Mouse (Mus musculus): ENCODE measurements around the gene Sv2c.
"Not testable (repeated sequence)": the region's sequence is repeated elsewhere in the genome, so short reads cannot be mapped to it uniquely, and the experiment has no call there.

Gene Sv2c

GRCm38 (mm10) chr13:96132401-96132816, at the start of gene Sv2c:
TSS of gene Sv2c (minus strand) at chr13:96132577.
- peak; percentile 35 for DNase-seq (ENCODE audit: low spot score)

DNA sequence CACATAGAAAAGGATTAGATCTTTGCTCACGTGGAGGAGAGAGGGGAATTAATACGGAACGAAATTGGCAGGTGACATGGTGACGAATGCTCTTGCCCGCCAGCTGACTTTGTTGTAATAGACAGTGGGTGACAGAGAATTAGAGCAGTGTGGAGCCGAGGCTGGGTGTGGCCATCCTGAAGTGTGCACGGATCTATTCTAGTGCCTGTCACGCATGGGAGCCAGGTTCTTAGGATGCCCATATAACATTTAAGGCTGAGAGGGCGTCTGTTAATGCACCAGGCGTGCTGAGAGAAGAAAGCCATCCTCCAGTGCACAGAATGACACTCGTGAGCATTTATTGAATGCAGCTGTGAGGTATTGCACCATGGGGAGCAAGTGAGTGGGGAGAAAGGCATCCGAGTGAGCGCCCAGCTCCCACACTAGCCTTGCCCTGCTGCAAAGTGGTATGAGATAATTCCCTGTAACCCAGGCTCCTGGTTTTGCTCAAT, 48.3 kb upstream of the Sv2c start:
- DNase-seq (ENCODE audit: low spot score): no peak

- DNase-seq (ENCODE audit: low spot score): peak; percentile 78
Measured at GRCm38 (mm10) chr13:96175591-96176212, 43.3 kb upstream of the Sv2c start.

- DNase-seq (ENCODE audit: low spot score): no peak
Measured at GRCm38 (mm10) chr13:96173686-96174085, 41.3 kb upstream of the Sv2c start.

DNA sequence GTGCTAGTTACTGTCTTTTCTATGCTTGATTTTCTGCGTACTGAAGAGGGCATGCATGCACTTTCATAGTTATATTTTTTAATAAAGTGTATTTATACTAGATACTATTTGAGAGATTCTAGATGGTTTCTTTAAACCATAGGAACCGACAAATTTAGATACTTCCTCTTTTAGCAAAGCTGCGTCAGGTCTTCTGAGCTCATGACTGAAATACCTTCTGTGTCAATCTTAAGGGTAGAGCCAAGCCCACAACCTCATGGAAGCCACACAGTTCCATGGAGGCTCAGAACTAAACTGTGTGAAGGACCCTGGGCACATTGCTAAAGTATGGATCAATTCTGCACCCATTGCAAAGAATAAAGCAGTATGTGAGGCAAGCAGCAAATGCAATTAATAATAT, 39.9 kb upstream of the Sv2c start:
- DNase-seq (ENCODE audit: low spot score): no peak

DNA sequence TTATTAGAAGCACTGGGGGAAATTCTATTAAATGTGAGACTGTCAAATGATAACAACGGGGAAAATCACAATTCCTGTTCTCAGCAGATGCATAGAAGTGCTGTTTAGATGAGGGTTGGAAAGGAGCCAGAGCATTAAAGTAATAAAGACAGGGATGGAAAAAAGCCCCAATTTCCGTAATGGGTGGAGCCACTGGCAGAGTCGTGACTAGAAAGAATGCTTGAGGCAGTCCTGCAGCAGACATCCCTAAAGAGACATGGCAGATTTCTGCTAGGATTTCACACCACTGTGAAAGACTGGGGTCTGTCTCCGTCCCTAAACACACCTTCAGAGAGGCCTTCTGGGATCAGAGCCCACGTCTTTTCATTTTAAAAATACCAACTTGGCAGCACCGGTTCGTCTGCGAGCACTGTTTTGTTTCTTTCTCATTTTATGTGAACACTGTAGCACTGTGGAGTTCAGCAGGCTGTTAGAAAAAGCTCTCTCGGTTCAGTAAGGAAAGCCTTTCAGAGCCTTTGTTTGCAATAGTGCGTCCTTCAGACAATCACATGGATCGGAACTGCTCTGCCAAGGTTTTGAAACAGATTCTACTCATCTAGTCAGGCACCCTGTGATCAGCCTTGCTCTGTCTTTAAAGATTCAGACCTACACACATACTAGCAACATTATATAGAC, 36.8 kb upstream of the Sv2c start:
- DNase-seq (ENCODE audit: low spot score): no peak

DNA sequence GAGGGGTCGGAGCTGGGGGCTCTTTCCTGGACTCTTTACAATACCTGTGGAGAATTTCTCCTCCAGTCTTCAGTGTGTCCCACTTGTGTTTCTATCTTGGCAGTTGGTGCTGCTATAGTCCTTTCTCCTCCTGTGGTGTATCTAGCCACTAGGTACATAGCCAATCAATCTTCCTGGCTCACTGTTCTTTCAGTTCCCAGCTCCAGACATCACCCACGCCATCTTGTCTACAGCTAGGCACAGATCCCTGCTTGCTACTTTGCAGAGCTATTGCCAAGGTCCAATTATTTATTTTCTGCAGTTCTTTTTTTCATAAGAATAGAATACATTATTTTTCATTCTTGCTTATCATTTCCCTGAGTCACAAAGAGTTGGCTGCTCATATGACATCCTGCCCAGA, 34.2 kb upstream of the Sv2c start:
- DNase-seq (ENCODE audit: low spot score): no peak

DNA sequence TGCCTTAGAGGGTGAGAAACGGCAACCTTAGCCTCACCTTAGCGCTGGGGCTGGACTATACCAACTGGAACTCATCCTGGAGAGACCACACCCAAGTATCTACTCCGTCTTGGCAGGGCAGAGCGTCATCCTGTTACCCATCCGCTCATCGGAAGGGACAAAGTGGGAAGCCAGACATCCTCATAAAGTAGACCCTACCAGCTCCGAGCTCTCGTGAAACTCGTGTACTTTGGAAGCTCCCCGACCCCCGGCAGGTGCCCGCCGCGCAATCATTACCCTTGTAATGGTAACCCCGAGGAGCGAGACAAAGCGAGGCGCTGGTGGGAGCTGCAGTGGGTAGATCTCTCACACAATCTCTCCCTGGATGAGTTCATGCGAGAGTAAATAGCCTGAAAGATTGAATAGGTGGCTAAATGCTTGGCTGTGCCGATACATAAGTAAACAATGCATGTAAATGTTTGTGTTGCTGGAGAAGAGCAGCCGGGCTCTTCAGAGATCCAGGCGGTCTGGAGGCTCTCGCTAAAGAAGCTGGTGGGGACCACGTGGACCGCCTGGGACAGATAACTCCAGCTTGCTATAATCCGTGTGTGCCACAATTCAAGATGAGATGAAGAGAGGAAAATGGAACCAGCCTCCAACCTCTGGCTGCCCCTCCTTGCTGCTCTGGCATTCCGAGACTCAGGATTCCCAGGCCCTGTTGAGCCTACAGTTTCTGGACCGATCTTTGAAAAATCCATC, 1.2 kb upstream of the Sv2c start:
- peak; percentile 3 for DNase-seq (ENCODE audit: low spot score)

DNA sequence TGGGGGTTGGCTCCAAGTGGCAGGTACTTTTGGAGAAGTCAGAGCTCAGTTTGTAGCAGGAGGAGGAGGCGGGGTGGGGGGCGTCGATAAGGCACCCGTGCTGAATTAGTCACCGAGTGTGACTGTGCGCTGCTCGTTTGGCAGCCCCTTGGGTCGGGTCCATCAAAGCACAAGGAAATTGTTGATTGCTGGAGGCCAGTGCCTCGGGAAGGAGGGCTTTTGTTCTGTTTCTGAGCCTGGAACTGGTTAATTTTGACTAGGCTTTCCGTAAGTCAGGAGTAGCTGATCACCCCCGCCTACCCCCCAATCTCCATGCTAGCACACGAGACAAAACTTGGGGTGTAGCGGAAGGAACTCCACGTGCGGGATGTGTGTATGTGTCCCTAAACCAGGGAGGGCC, 456 bp upstream of the Sv2c start:
- peak; percentile 10 for DNase-seq (ENCODE audit: low spot score)

DNA sequence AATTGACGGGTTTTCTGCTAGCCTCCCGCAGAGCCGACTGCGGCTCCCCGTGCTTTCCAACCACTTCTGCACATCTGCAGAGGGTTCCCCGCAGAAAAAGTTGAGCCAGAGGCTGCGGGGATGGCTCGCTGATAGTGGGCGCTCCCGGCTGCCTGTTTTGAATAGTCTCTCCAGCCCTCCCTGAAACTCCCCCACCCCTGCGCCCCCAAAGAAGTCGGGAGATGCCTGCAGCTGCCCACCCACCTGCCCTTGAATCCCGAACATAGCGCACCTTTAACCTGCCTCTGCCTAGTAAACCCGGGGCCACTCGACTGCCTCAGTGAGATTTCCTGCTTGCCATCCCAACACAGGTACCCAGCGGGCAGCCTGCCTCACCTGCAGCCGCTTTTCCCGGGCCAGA, 466 bp downstream of the Sv2c start:
- no peak for DNase-seq (ENCODE audit: low spot score)

DNA sequence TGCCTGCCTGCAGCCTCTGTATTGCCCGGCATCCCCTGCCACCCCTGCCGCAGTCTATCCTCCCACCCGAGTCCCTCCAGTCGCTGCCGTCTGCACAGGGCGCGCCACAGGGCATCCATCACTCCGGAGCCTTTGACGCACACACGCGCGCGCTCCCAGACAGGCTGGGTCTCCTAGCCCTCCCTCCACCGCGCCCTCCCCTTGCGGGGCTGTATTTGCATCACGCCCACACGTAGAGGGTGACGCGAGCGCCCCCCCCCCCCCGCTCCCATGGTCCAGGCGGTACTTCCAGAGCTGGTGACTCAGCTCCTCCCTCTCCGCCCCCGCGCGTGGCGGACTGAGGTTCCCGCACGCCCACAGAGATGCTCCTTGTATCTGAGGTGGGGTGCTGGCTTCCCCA, 1.3 kb downstream of the Sv2c start:
- peak; percentile 53 for DNase-seq (ENCODE audit: low spot score)

GRCm38 (mm10) chr13:96129081-96129480, 3.3 kb downstream of the Sv2c start:
- no peak for DNase-seq (ENCODE audit: low spot score)

GRCm38 (mm10) chr13:96126669-96127068, 5.7 kb downstream of the Sv2c start:
- no peak for DNase-seq (ENCODE audit: low spot score)

DNA sequence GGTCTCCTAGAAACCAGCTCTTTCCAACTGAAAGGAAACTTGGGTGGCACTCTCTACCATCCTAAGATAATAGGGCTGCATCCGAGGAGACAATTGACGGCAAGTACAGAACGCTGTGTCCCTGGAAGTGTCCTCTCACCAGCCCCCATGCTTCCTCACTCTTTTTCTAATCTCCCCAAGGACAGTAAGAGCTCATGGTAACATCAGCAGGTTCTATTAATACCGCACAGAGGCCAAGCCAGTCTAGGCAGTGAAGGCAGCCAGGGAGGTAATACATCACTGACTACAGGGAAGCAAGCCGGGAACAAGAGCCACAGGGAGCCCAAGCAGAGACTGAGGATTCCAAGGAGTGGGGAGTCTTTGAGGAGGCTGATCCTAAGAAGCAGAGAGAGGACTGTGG, 7.4 kb downstream of the Sv2c start:
- DNase-seq (ENCODE audit: low spot score): no peak

GRCm38 (mm10) chr13:96112711-96113110, 19.7 kb downstream of the Sv2c start:
- no peak for DNase-seq (ENCODE audit: low spot score)

GRCm38 (mm10) chr13:96110767-96111166, 21.6 kb downstream of the Sv2c start:
- no peak for DNase-seq (ENCODE audit: low spot score)

DNA sequence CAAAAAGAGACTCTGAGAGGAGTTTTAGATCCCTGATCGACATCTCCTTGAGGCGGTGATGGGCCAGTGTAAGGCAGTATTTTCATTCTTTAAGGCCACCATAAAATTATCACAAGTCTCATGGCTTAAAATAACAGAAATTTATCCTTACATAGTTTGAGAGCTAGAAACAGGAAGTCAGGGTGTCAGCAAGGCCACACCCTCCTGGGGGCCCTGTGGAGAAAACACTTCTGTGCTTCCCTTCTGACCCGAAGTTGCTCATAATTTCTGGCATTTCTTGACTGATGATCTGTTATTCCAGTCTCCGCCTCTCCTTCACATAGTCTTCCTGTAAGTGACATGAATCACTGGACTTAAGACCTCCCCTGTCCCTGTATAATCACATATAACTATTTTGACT, 26.0 kb downstream of the Sv2c start:
- DNase-seq (ENCODE audit: low spot score): no peak

- no peak for DNase-seq (ENCODE audit: low spot score)
Measured at GRCm38 (mm10) chr13:96090929-96091328, 41.4 kb downstream of the Sv2c start.

GRCm38 (mm10) chr13:96085581-96086302, 46.6 kb downstream of the Sv2c start:
- DNase-seq (ENCODE audit: low spot score): no peak

- not testable (repeated sequence) for DNase-seq (ENCODE audit: low spot score)
Measured at GRCm38 (mm10) chr13:96081754-96082153, 50.6 kb downstream of the Sv2c start, which contains the start of gene Gm17190. TSS of gene Gm17190 (plus strand) at chr13:96082054.

GRCm38 (mm10) chr13:96081276-96081675, 51.1 kb downstream of the Sv2c start, which contains the start of gene Gm20075:
TSS of gene Gm20075 (minus strand) at chr13:96081376.
- DNase-seq (ENCODE audit: low spot score): not testable (repeated sequence)

DNA sequence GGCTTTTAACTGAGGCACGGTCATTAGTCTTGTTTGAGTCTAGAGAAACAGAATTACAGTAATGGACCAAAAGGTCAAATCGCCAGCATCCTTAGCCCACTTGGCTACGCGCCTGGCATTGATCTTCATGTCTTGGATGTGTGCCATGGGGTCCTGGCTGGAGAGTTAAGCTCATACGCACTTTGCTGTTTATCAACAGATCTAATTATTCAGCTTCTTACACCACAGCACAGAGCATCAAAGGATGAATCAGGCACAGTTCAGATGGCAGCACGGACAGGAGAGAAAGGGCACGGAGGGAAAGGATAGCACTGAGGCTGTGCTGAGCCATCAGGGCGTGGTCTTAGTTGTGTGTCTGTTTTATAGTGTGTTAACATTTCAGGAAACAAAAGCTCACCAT, 58.8 kb downstream of the Sv2c start:
- DNase-seq (ENCODE audit: low spot score): no peak

Measured in layer of hippocampus, adult 11-12 months (tissue).